Mouse (Mus musculus) forebrain, embryonic 13.5 days (tissue): ENCODE measurements around the gene Arhgef10l. TPM values are rescaled to one million over a fixed set of nuclear protein-coding genes. Genes with fewer than 3 reads are reported as not detected.

ENCODE experiments used
- ATAC-seq: fragments of 200-750 bp; cut with Nextera tagmentation; 2 replicates; pipeline ENCODE4 v1.8.0; 2017
- H3K27ac ChIP-seq: fragments of 300-500 bp; sonication (generic); 2 replicates; pipeline ENCODE4 v1.5.1; 2015; ENCODE audit warnings: inconsistent platforms, mild to moderate bottlenecking, moderate library complexity
- H3K27me3 ChIP-seq: fragments of 300-500 bp; sonication (generic); 2 replicates; pipeline ENCODE4 v1.6.1; 2015; ENCODE audit warnings: mild to moderate bottlenecking, inconsistent platforms
- H3K36me3 ChIP-seq: fragments of 300-500 bp; sonication (generic); 2 replicates; pipeline ENCODE4 v1.6.1; 2015; ENCODE audit warnings: mild to moderate bottlenecking, inconsistent platforms; ENCODE audit not compliant: poor library complexity, severe bottlenecking
- H3K4me1 ChIP-seq: fragments of 300-500 bp; sonication (generic); 2 replicates; pipeline ENCODE4 v1.6.1; 2015; ENCODE audit warnings: inconsistent platforms
- H3K4me2 ChIP-seq: fragments of 300-500 bp; sonication (generic); 2 replicates; pipeline ENCODE4 v1.6.1; 2015; ENCODE audit warnings: inconsistent platforms, mild to moderate bottlenecking, moderate library complexity
- H3K4me3 ChIP-seq: fragments of 300-500 bp; sonication (generic); 2 replicates; pipeline ENCODE4 v1.5.1; 2015; ENCODE audit warnings: mild to moderate bottlenecking, inconsistent platforms
- H3K9ac ChIP-seq: fragments of 300-500 bp; sonication (generic); 2 replicates; pipeline ENCODE4 v1.6.1; 2015; ENCODE audit warnings: mild to moderate bottlenecking, inconsistent platforms
- H3K9me3 ChIP-seq: fragments of 300-500 bp; sonication (generic); replicated peaks from 2 replicates; pipeline ENCODE4 v1.6.1; 2016; ENCODE audit warnings: inconsistent platforms
- WGBS: fragments of 180-500 bp; shearing (Covaris S2); methylation state at CpG from one replicate; pipeline ENCODE4 v1.1.7; 2015; 5-methylcytosine and 5-hydroxymethylcytosine counted together
- polyA plus RNA-seq: library from polyadenylated mRNA; unstranded; fragments of >200 nt; fragmentation: Nextera tagmentation; extraction: Ambion mirVana; gene quantifications from 2 replicates; pipeline ENCODE4 v1.2.1, GENCODE M21; 2015

Arhgef10l gene
- polyA plus RNA-seq, 1 experiment from 2014 or later = 20.2 TPM

DNA sequence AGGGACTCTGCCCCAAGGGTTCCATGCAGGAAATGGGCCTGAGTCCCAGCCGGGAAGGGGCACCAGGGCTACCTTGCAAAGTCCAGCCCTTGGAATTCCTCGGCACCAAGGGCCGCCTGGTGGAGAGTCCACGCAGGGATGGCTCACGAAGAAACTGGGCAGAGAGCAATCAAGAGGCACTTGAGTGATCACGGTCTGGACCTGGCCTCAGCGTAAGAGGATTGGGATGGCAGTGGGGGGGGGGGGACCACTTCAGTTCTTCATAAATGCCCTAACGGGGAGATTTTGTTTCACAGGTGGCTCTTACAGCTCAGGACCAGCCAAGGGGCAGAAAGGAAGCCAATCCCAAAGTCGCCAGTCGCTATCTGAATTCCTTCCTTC is 41.7 kb downstream of the Arhgef10l start:
- Histone ChIP-seq H3K4me2 (peak overlapping the region; percentile 45), H3K4me1 (peaks cover 52% of the 10 kb centered on the region), H3K9me3 (no peaks in the 10 kb centered on the region), H3K27ac (peak overlapping the region; percentile 96), H3K9ac (peak overlapping the region; percentile 61), H3K4me3 (peak overlapping the region; percentile 14; the same call in 1 of the 2 replicates), H3K36me3 (peaks cover 4% of the 10 kb centered on the region; the same call in 1 of the 2 replicates), H3K27me3 (no peaks in the 10 kb centered on the region)
- no peak for ATAC-seq
- 2% methylated on average over 10 of the region's 10 CpGs for WGBS

DNA sequence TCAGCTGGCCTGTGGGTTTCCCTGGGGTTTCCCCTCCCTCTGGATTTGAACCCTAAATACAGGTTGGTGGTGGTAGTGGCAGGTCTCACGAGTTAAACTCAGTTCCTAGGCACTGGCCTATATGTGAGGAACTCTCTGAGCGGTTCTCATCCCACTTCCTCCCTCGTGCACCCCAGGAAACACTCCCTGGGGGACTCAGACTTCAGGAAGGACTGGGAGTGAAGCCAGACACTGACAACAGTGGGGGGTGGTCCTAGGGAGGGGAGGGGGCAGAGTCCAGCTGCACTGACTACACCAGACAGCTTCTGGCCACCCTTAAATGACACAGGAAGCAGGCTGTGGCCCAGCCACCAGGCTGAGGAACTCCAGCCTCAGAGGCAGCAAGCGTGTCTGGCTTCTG is 43.0 kb downstream of the Arhgef10l start:
- H3K4me1 ChIP-seq = peaks cover 44% of the 10 kb centered on the region
- H3K4me3 ChIP-seq = no peak overlapping the region
- H3K27me3 ChIP-seq = no peaks in the 10 kb centered on the region
- no peak overlapping the region for H3K4me2 ChIP-seq
- ATAC-seq = no peak
- H3K9me3 ChIP-seq = no peaks in the 10 kb centered on the region
- H3K27ac ChIP-seq = peak overlapping the region; percentile 96; the same call in 1 of the 2 replicates
- 47% methylated on average over 4 of the region's 4 CpGs for WGBS
- peak overlapping the region; percentile 18 for H3K9ac ChIP-seq
- peaks cover 4% of the 10 kb centered on the region; the same call in 1 of the 2 replicates for H3K36me3 ChIP-seq

DNA sequence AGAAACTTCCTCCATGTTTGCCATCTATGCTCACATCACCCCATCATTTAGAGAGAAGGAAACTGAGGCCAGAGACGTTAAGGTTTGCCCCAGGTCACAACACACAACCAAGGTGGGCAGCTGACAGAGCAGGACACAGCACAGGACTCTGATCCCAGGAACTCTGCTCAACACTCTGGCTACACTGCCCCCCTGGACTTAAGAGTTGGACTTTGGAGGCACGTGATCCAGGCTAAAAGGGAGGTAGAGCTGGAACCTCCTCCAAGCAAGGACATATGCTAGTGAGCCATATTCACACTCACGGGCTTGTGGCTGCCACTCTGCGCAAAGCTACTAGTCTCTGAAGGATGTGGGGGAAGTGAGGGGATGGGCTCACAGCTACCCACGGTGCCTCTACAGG is 45.3 kb downstream of the Arhgef10l start:
- no peak for ATAC-seq
- Histone ChIP-seq H3K9ac (no peak overlapping the region), H3K27me3 (no peaks in the 10 kb centered on the region), H3K4me2 (no peak overlapping the region), H3K4me1 (peaks cover 44% of the 10 kb centered on the region), H3K36me3 (peaks cover 8% of the 10 kb centered on the region), H3K9me3 (no peaks in the 10 kb centered on the region), H3K4me3 (no peak overlapping the region), H3K27ac (no peak overlapping the region)
- WGBS = 84% methylated on average over 5 of the region's 5 CpGs

DNA sequence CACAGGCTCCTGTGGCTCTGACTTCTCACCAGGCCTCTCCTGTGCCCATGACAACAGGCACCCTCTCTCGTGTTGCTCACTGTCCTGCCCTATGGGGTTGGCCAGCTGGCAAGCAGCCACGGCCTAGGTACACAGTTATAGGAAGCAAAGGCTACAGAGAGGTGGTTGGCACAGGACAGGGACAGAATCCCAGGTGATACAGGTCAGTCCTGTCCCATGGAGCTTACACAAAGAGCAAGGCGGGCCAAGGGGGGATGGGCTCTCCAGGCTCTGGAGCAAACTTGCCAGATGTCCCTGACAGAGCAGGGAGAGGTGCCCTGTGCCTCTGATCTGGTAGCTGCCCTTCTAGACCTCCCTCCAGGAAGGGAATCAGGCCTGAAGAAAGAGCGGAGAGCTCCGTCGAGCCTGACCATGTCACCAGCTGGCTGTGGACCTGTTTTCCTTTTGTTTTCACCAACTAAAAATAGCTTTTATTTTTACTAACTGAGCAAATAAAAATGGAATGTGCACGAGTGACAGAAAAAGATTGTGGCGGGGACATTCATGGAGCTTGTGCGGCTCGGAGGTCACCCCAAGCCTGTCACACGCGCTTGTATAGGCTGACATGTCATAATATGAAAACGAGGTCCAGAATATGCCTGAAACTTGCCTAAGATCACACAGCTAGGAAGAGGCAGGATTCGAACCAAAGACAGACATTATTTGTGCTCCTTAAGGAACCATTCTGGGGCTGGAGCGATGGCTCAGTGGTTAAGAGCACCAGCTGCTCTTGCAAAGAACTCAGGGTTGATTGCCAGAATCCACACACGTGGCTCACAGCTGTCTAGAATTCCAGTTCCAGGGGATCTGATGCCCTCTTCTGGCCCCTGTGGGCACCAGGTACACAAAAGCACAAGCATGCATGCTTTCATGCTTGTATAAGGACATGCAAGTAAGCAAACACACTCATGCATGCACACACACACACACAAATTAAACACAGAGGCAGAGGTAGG is 48.1 kb downstream of the Arhgef10l start:
- no peak overlapping the region for H3K4me2 ChIP-seq
- no peaks in the 10 kb centered on the region for H3K27me3 ChIP-seq
- no peak overlapping the region for H3K9ac ChIP-seq
- ATAC-seq = no peak
- peak overlapping the region; percentile 20; the same call in 1 of the 2 replicates for H3K27ac ChIP-seq
- H3K36me3 ChIP-seq = peaks cover 27% of the 10 kb centered on the region
- peaks cover 23% of the 10 kb centered on the region for H3K4me1 ChIP-seq
- H3K9me3 ChIP-seq = no peaks in the 10 kb centered on the region
- WGBS = 69% methylated on average over 16 of the region's 16 CpGs
- no peak overlapping the region for H3K4me3 ChIP-seq

DNA sequence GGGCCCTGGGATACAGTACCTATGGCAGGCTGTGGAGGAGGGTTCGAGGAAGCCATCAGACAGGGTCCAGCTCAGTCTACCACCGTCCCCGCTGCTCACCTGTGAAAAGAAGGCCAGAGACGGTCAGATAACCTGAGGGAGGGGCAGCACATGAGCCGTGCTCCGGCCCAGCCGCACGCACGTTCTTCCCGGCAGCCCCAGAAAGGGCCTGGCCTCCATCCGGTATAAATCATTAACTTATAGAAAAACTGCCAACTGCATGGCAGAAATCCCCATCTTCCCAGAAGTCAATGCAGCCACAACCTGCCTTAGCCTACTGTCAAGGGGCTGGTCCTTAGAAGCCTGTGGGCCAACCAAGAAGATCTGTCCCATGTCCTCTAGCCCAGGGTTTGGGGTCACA is 48.9 kb downstream of the Arhgef10l start:
- Histone ChIP-seq H3K9me3 (no peaks in the 10 kb centered on the region), H3K4me3 (no peak overlapping the region), H3K4me1 (peaks cover 19% of the 10 kb centered on the region), H3K27ac (no peak overlapping the region), H3K4me2 (no peak overlapping the region), H3K27me3 (no peaks in the 10 kb centered on the region), H3K36me3 (peaks cover 30% of the 10 kb centered on the region), H3K9ac (no peak overlapping the region)
- WGBS = 96% methylated on average over 11 of the region's 11 CpGs
- no peak for ATAC-seq

DNA sequence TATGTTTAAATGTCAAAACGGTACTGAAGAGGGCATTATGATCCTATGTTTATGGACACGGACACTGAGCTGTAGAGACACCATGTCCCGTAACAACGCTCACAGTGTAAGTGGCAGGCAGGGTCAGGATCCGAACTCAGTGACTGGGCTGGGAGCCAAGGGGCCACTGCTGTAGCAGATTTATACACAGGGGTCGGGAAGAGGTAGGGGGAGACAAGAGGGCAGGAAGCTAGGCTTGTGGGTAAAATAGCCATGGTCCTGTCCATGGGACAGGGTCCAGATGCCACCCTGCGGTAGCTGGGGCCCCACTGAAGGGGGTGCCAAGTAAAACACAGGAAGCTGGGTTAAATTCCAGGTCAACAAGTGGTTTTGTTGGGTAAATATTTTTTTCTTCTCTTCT is 49.6 kb downstream of the Arhgef10l start:
- peaks cover 22% of the 10 kb centered on the region for H3K4me1 ChIP-seq
- H3K4me3 ChIP-seq = no peak overlapping the region
- no peak for ATAC-seq
- H3K36me3 ChIP-seq = peaks cover 33% of the 10 kb centered on the region
- no peak overlapping the region for H3K4me2 ChIP-seq
- H3K9ac ChIP-seq = no peak overlapping the region
- H3K27me3 ChIP-seq = no peaks in the 10 kb centered on the region
- no peaks in the 10 kb centered on the region for H3K9me3 ChIP-seq
- H3K27ac ChIP-seq = no peak overlapping the region
- 86% methylated on average over 7 of the region's 7 CpGs for WGBS

DNA sequence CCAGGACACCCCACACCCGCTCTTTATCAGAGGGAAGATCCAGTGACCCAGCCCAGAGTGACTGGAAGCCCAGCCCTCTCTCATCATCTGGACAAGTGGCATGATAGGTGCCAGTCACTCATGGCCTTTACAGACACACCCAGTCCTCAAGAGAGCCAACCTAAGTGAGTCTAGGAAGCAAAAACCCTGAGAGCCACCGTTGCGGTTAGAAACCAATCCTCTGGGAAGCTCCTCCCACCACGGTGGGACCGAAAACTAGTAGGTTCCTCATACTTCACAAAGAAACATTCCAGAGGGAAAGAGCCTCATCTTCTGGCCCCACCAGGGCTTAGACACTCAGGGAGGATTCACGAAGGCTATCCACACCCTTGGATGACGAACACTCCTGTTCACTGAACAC is 50.0 kb downstream of the Arhgef10l start:
- no peaks in the 10 kb centered on the region for H3K27me3 ChIP-seq
- 89% methylated on average over 7 of the region's 7 CpGs for WGBS
- H3K27ac ChIP-seq = no peak overlapping the region
- no peak for ATAC-seq
- no peak overlapping the region for H3K4me3 ChIP-seq
- peaks cover 37% of the 10 kb centered on the region for H3K36me3 ChIP-seq
- H3K4me1 ChIP-seq = peaks cover 26% of the 10 kb centered on the region
- H3K9ac ChIP-seq = no peak overlapping the region
- no peaks in the 10 kb centered on the region for H3K9me3 ChIP-seq
- H3K4me2 ChIP-seq = no peak overlapping the region

DNA sequence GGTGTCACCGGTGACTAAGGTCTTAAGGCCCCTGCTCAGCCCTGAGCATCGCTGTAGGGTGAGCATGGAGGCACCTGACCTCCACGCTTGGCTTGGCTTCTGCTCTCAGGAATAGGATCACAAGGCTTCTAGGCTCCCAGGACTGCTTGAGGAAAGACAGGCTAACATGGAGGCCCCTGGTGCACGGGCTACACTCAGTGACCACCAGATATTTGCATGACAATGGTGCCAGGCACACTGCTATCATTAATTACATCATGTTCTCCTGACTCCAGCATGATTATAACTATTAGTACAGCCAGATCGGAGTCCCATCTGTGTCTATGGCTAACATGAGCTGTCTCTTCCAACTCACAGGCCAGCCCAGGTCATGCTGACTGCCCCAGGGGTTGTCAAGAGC is 51.3 kb downstream of the Arhgef10l start:
- Histone ChIP-seq H3K9me3 (no peaks in the 10 kb centered on the region), H3K27ac (no peak overlapping the region), H3K4me2 (no peak overlapping the region), H3K27me3 (no peaks in the 10 kb centered on the region), H3K4me3 (no peak overlapping the region), H3K9ac (no peak overlapping the region), H3K4me1 (peaks cover 26% of the 10 kb centered on the region), H3K36me3 (peaks cover 50% of the 10 kb centered on the region)
- 65% methylated on average over 5 of the region's 5 CpGs for WGBS
- no peak for ATAC-seq

DNA sequence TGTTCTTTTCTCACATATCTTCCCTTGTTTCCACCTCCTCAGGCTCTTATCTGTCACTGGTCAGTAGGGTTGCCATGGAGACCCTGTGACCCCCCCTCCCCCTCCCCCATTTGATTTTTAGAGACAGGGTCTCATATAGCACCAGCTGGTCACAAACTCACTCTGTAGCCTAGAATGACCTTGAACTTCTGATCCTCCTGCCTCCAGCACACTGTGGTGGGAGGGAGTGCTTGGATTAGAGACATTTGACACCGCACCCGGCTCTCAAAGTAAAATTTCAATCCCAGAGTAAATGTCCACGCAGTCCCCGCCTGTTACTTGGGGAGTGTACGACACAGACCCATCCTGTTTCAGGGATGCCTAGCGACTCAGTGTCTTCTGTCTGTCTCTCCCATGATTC is 51.7 kb downstream of the Arhgef10l start:
- no peak overlapping the region for H3K27ac ChIP-seq
- H3K36me3 ChIP-seq = peaks cover 54% of the 10 kb centered on the region
- no peak overlapping the region for H3K9ac ChIP-seq
- H3K4me3 ChIP-seq = no peak overlapping the region
- no peak for ATAC-seq
- WGBS = 87% methylated on average over 6 of the region's 6 CpGs
- H3K4me2 ChIP-seq = no peak overlapping the region
- H3K27me3 ChIP-seq = no peaks in the 10 kb centered on the region
- no peaks in the 10 kb centered on the region for H3K9me3 ChIP-seq
- peaks cover 26% of the 10 kb centered on the region for H3K4me1 ChIP-seq

DNA sequence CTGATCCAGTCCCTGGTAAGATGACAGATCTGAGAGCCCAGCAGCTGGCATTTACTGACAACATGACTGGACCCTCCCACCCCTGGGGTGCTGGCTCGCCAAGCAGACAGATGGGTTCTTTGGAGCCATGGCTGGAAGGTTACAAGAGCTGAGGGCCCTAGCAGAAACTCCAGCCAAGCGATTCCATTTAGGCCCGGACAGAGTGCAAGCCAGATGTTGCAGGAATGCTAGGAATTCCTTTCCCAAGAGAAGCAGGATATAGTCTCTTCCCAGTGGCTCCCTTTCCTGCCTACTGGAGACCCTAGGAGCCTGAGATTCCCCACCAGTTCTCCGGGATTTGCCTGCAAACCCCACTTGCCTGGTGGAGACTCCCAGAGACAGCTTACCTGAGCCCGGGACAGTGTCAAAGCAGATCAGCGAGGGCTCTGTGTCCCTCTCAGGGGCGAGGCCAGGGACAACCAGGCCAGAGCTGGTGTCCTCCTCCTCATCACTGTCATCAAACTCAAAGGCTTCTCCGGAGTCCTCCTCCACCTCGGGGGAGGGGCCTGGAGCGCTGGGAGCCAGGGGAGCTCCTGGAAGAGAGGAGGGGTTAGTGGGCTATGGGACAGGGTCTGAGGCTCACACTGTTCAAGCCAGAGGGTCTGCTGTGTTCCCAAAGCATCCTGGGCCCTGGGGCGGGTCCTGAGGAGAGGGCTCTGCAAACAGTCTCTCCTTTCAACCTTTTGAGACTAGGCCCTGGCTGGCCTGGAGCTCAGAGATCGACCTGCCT is 54.8 kb downstream of the Arhgef10l start:
- H3K4me2 ChIP-seq = no peak overlapping the region
- no peaks in the 10 kb centered on the region for H3K27me3 ChIP-seq
- H3K4me3 ChIP-seq = no peak overlapping the region
- H3K27ac ChIP-seq = no peak overlapping the region
- peaks cover 14% of the 10 kb centered on the region for H3K4me1 ChIP-seq
- no peaks in the 10 kb centered on the region for H3K9me3 ChIP-seq
- WGBS = 46% methylated on average over 12 of the region's 12 CpGs
- ATAC-seq = no peak
- no peak overlapping the region for H3K9ac ChIP-seq
- peaks cover 82% of the 10 kb centered on the region for H3K36me3 ChIP-seq

DNA sequence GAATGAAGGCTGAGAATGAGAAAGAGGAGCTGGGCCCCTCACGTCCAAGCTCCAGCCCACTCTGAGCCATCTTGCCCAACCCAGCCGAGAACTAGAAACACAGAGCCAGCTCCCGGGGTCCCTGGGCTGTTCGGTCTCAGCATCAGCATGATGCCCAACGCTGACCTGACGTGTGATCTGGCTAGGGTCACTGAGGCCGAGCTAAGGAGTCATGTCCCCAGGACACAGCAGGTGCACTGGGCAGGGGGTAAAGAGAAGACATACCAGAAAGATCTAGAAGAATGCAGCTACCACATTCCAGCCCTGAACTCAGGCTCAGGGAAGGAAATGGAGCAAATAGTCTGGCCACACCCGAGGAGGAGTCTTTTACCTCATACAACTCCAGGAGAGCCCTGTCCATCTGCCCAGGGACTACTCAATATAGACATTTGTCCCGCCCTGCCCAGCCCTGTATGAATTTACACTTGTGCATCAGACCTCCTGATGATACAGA is 57.5 kb downstream of the Arhgef10l start:
- no peak for ATAC-seq
- H3K4me1 ChIP-seq = peaks cover 20% of the 10 kb centered on the region
- no peak overlapping the region for H3K9ac ChIP-seq
- peaks cover 81% of the 10 kb centered on the region for H3K36me3 ChIP-seq
- H3K27me3 ChIP-seq = no peaks in the 10 kb centered on the region
- no peak overlapping the region for H3K27ac ChIP-seq
- H3K9me3 ChIP-seq = no peaks in the 10 kb centered on the region
- H3K4me3 ChIP-seq = no peak overlapping the region
- WGBS = 79% methylated on average over 9 of the region's 9 CpGs
- no peak overlapping the region for H3K4me2 ChIP-seq

DNA sequence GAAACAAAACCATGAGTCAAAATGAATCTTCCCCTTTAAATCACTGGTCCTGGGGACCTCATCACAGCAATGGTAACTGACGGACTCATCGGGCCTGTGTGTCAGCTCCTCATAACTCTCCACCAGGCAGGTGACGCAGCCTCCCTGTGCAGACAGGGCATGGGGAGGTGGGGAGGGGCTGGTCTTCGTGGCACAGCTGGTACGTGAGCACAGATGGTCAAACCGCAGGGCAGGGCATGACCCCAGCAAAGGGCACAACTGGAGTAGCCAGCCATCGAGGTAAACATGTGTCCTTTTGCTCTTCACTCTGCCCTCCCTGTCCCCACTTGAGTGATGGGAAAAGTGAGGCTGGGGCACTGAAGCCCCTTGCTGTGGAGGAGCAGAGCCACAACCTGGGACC is 59.0 kb downstream of the Arhgef10l start:
- peaks cover 84% of the 10 kb centered on the region for H3K36me3 ChIP-seq
- H3K27me3 ChIP-seq = no peaks in the 10 kb centered on the region
- H3K4me1 ChIP-seq = peaks cover 20% of the 10 kb centered on the region
- no peak for ATAC-seq
- H3K9me3 ChIP-seq = no peaks in the 10 kb centered on the region
- H3K27ac ChIP-seq = no peak overlapping the region
- no peak overlapping the region for H3K4me3 ChIP-seq
- 92% methylated on average over 7 of the region's 7 CpGs for WGBS
- H3K9ac ChIP-seq = no peak overlapping the region
- H3K4me2 ChIP-seq = no peak overlapping the region
